Mouse (Mus musculus) midbrain, embryonic 13.5 days (tissue): ENCODE results near the gene Nr2c2. TPM values are rescaled to one million over a fixed set of nuclear protein-coding genes. Genes with fewer than 3 reads are reported as not detected.

ENCODE experiments used
- ATAC-seq: fragments of 200-750 bp; cut with Nextera tagmentation; 2 replicates; pipeline ENCODE4 v1.8.0; 2017; ENCODE audit warnings: mild to moderate bottlenecking, moderate TSS enrichment, moderate library complexity
- H3K27ac ChIP-seq: fragments of 300-500 bp; sonication (generic); 2 replicates; pipeline ENCODE4 v1.5.1; 2015; ENCODE audit warnings: inconsistent platforms, mild to moderate bottlenecking, moderate library complexity
- H3K27me3 ChIP-seq: fragments of 300-500 bp; sonication (generic); 2 replicates; pipeline ENCODE4 v1.6.1; 2015; ENCODE audit warnings: mild to moderate bottlenecking, inconsistent platforms
- H3K36me3 ChIP-seq: fragments of 300-500 bp; sonication (generic); 2 replicates; pipeline ENCODE4 v1.6.1; 2015; ENCODE audit warnings: mild to moderate bottlenecking, inconsistent platforms
- H3K4me1 ChIP-seq: fragments of 300-500 bp; sonication (generic); replicated peaks from 2 replicates; pipeline ENCODE4 v1.6.1; 2015; ENCODE audit warnings: inconsistent platforms
- H3K4me2 ChIP-seq: fragments of 300-500 bp; sonication (generic); replicated peaks from 2 replicates; pipeline ENCODE4 v1.6.1; 2015; ENCODE audit warnings: moderate library complexity, mild to moderate bottlenecking, inconsistent platforms
- H3K4me3 ChIP-seq: fragments of 300-500 bp; sonication (generic); replicated peaks from 2 replicates; pipeline ENCODE4 v1.5.1; 2015; ENCODE audit warnings: mild to moderate bottlenecking, inconsistent platforms
- H3K9ac ChIP-seq: fragments of 300-500 bp; sonication (generic); replicated peaks from 2 replicates; pipeline ENCODE4 v1.6.1; 2015; ENCODE audit warnings: mild to moderate bottlenecking, inconsistent platforms
- H3K9me3 ChIP-seq: fragments of 300-500 bp; sonication (generic); 2 replicates; pipeline ENCODE4 v1.6.1; 2016; ENCODE audit warnings: mild to moderate bottlenecking, inconsistent platforms
- WGBS: fragments of 180-500 bp; shearing (Covaris S2); methylation state at CpG from one replicate; pipeline ENCODE4 v1.1.7; 2015; 5-methylcytosine and 5-hydroxymethylcytosine counted together
- polyA plus RNA-seq: library from polyadenylated mRNA; unstranded; fragments of >200 nt; fragmentation: Nextera tagmentation; extraction: Ambion mirVana; gene quantifications from 2 replicates; pipeline ENCODE4 v1.2.1, GENCODE M21; 2015

The Nr2c2 gene
- polyA plus RNA-seq, 1 experiment from 2014 or later, result 22.0 TPM

GRCm38 (mm10) chr6:92214773-92215449 lies 123.7 kb downstream of the Nr2c2 start, which contains the start of gene Rbsn:
Gene Rbsn, minus strand, starts transcription at chr6:92214925.
- Histone ChIP-seq H3K4me3 (peak within 1 kb of the TSS; percentile 95), H3K9me3 (no peaks in the 10 kb centered on the region), H3K27ac (peak within 1 kb of the TSS; percentile 89), H3K27me3 (no peaks in the 10 kb centered on the region), H3K36me3 (peaks cover 12% of the 10 kb centered on the region), H3K9ac (peak within 1 kb of the TSS; percentile 87), H3K4me2 (peak within 1 kb of the TSS; percentile 96), H3K4me1 (peaks cover 18% of the 10 kb centered on the region)
- WGBS, result 10% methylated on average over 35 of the region's 35 CpGs
- ATAC-seq, result peak; percentile 96

- 51% methylated on average over 3 of the region's 3 CpGs for WGBS
- ATAC-seq, result 0 out of 2 replicates have a peak, but pooled peaks have one; percentile 1
- no peak overlapping the region for H3K4me3 ChIP-seq
- 0 out of 2 replicates have a peak, but pooled peaks cover 2% of the 10 kb centered on the region for H3K4me1 ChIP-seq
- H3K9me3 ChIP-seq, result no peaks in the 10 kb centered on the region
- no peaks in the 10 kb centered on the region for H3K27me3 ChIP-seq
- H3K27ac ChIP-seq, result no peak overlapping the region
- no peak overlapping the region for H3K9ac ChIP-seq
- no peaks in the 10 kb centered on the region for H3K36me3 ChIP-seq
- no peak overlapping the region for H3K4me2 ChIP-seq
Measured at GRCm38 (mm10) chr6:92219445-92219844, 128.3 kb downstream of the Nr2c2 start.

- H3K27ac ChIP-seq, result no peak overlapping the region
- WGBS, result 84% methylated on average over 6 of the region's 6 CpGs
- H3K4me1 ChIP-seq, result no peaks in the 10 kb centered on the region
- no peaks in the 10 kb centered on the region for H3K9me3 ChIP-seq
- no peak for ATAC-seq
- H3K9ac ChIP-seq, result no peak overlapping the region
- H3K36me3 ChIP-seq, result no peaks in the 10 kb centered on the region
- H3K27me3 ChIP-seq, result no peaks in the 10 kb centered on the region
- H3K4me2 ChIP-seq, result no peak overlapping the region
- H3K4me3 ChIP-seq, result no peak overlapping the region
Measured at GRCm38 (mm10) chr6:92221604-92222003, 130.4 kb downstream of the Nr2c2 start.

- ATAC-seq, result no peak
- H3K27ac ChIP-seq, result no peak overlapping the region
- no peak overlapping the region for H3K4me2 ChIP-seq
- no peaks in the 10 kb centered on the region for H3K4me1 ChIP-seq
- H3K27me3 ChIP-seq, result no peaks in the 10 kb centered on the region
- no peak overlapping the region for H3K4me3 ChIP-seq
- H3K9ac ChIP-seq, result no peak overlapping the region
- no peaks in the 10 kb centered on the region for H3K36me3 ChIP-seq
- WGBS, result 89% methylated on average over 3 of the region's 3 CpGs
- H3K9me3 ChIP-seq, result no peaks in the 10 kb centered on the region
Measured at GRCm38 (mm10) chr6:92222021-92222420, 130.8 kb downstream of the Nr2c2 start.

Other genes with a start within 250 kb of the Nr2c2 start
- 47.5 and 61.8 TPM in 2 replicates for gene Ccdc174, start 213.3 kb upstream of the Nr2c2 start, polyA plus RNA-seq
- gene 4930590J08Rik, start 188.6 kb upstream of the Nr2c2 start, polyA plus RNA-seq, result 1.3 and 1.6 TPM in 2 replicates
- gene Fgd5, start 112.5 kb upstream of the Nr2c2 start, polyA plus RNA-seq, result 7.3 and 8.0 TPM in 2 replicates
- 60.8 and 68.2 TPM in 2 replicates for gene Mrps25, start 92.6 kb downstream of the Nr2c2 start, polyA plus RNA-seq
- gene Rbsn, start 123.5 kb downstream of the Nr2c2 start, polyA plus RNA-seq, result 32.4 and 34.6 TPM in 2 replicates
- 3.3 and 4.3 TPM in 2 replicates for gene Trh, start 153.3 kb downstream of the Nr2c2 start, polyA plus RNA-seq